Mouse (Mus musculus): ENCODE results near the gene Rec114. TPM values are rescaled to one million over a fixed set of nuclear protein-coding genes. Genes with fewer than 3 reads are reported as not detected.
A peak's percentile ranks its signal among the peaks of the same experiment; 100 is the strongest.

Rec114 gene
- total and polyA plus RNA-seq, 3 experiments: 2.1 TPM; not detected in 2

DNA sequence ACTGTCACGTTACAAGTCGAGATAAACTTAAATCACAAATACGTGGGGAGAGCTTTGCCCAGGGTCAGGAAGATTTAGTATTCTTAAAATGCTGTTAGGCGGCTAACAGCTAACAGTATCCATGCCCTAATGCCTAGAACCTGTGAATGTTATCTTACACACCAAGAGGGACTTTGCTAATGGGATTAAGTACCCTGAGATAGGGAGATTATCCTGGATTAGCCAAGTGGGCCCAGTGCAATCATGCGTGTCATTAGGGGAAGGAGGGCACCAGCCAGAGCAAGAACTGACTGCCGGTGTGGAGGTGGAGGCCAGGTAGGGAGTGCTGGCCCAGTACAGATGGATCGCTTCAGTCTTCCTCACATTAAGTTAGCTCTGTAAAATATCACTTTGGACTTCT, 22.7 kb downstream of the Rec114 start:
- DNase-seq (ENCODE audit: low spot score) (no peak), ATAC-seq (ENCODE audit: extremely low read depth, insufficient number of reproducible peaks, low FRiP score, poor library complexity, severe bottlenecking) (no peak)
- Histone ChIP-seq H3K4me3 (ENCODE audit: low read depth, low read length) (peak overlapping the region; percentile 46; the same call in 1 of the 2 replicates), H3K36me3 (replicated peaks) (no peaks in the 10 kb centered on the region), H3K9me3 (replicated peaks) (peaks cover 4% of the 10 kb centered on the region), H3K4me1 (ENCODE audit: insufficient read depth, low read depth, low read length) (peaks cover 61% of the 10 kb centered on the region), H3K27me3 (ENCODE audit: insufficient read depth, low read length) (no peaks in the 10 kb centered on the region; the same call in 1 of the 2 replicates)
- TF ChIP-seq GATA2 (IDR thresholded peaks at IDR 0.05; ENCODE audit: borderline replicate concordance, low read depth, low read length): no peak
- TF ChIP-seq TAL1 (conservative IDR thresholded peaks at IDR 0.05; ENCODE audit: low read depth, low read length): peak; percentile 40; the same call in 1 of the 2 replicates
- no peak for TF ChIP-seq GATA1 (IDR thresholded peaks at IDR 0.05; ENCODE audit: borderline replicate concordance, low read length)

DNA sequence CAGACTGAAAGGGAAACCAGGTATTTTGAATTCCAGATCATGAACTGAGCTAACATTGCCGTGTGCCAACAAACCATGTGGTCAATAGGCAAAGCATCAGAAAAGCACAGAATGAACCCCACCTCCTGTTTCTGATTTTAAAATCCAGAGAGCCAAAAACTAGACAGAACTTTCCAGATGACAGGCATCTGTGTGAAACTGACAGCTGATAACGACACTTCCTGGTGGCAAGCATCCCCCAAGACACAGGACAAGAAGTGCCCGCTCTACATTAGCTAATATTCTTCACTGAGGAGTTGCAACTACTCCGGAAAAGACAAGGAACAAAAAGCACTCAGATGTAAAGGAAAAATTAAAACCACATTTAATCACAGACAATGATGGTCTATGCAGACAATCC, 23.6 kb downstream of the Rec114 start:
- H3K4me3 ChIP-seq (ENCODE audit: low read depth, low read length): no peak overlapping the region
- H3K36me3 ChIP-seq (replicated peaks): no peaks in the 10 kb centered on the region
- DNase-seq (ENCODE audit: low spot score): no peak
- H3K9me3 ChIP-seq (replicated peaks): no peaks in the 10 kb centered on the region
- no peak for ATAC-seq (ENCODE audit: extremely low read depth, insufficient number of reproducible peaks, low FRiP score, poor library complexity, severe bottlenecking)
- H3K27me3 ChIP-seq (ENCODE audit: insufficient read depth, low read length): no peaks in the 10 kb centered on the region
- TF ChIP-seq GATA1 (IDR thresholded peaks at IDR 0.05; ENCODE audit: borderline replicate concordance, low read length): no peak
- TF ChIP-seq GATA2 (IDR thresholded peaks at IDR 0.05; ENCODE audit: borderline replicate concordance, low read depth, low read length): no peak
- TF ChIP-seq POLR2AphosphoS5 (IDR thresholded peaks at IDR 0.05; ENCODE audit: insufficient replicate concordance, low read depth, low read length): no peak
- TF ChIP-seq TAL1 (conservative IDR thresholded peaks at IDR 0.05; ENCODE audit: low read depth, low read length): no peak
- no peak for TF ChIP-seq CTCF (IDR thresholded peaks at IDR 0.05; ENCODE audit: low read depth, low read length)
- H3K4me1 ChIP-seq (ENCODE audit: insufficient read depth, low read depth, low read length): peaks cover 64% of the 10 kb centered on the region

DNA sequence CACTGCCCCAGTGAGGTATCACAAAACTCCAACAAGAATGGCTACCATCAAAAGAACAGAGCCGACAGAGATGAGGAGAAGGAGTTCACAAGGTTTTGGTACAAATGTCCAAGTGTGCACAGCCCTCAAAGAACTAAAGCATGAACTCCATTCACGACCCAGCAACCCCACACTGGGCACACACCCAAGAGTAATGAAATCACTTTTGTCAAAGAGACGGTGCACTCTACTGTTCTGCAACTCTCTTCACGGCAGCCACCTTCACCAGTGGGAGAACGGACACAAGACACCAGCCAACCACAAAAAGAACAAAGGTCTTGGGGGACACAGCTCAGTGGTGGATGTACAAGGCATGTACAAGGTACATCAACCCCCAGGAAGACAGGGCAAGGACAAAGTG, 24.3 kb downstream of the Rec114 start:
- Histone ChIP-seq H3K9me3 (replicated peaks) (no peaks in the 10 kb centered on the region), H3K4me1 (ENCODE audit: insufficient read depth, low read depth, low read length) (peaks cover 64% of the 10 kb centered on the region), H3K27me3 (ENCODE audit: insufficient read depth, low read length) (no peaks in the 10 kb centered on the region), H3K36me3 (replicated peaks) (no peaks in the 10 kb centered on the region), H3K4me3 (ENCODE audit: low read depth, low read length) (no peak overlapping the region; the same call in 1 of the 2 replicates)
- DNase-seq (ENCODE audit: low spot score): no peak
- ATAC-seq (ENCODE audit: extremely low read depth, insufficient number of reproducible peaks, low FRiP score, poor library complexity, severe bottlenecking): no peak
- TF ChIP-seq TAL1 (conservative IDR thresholded peaks at IDR 0.05; ENCODE audit: low read depth, low read length) (no peak), CTCF (IDR thresholded peaks at IDR 0.05; ENCODE audit: low read depth, low read length) (no peak), GATA2 (IDR thresholded peaks at IDR 0.05; ENCODE audit: borderline replicate concordance, low read depth, low read length) (no peak), GATA1 (IDR thresholded peaks at IDR 0.05; ENCODE audit: borderline replicate concordance, low read length) (no peak), POLR2AphosphoS5 (IDR thresholded peaks at IDR 0.05; ENCODE audit: insufficient replicate concordance, low read depth, low read length) (no peak)

DNA sequence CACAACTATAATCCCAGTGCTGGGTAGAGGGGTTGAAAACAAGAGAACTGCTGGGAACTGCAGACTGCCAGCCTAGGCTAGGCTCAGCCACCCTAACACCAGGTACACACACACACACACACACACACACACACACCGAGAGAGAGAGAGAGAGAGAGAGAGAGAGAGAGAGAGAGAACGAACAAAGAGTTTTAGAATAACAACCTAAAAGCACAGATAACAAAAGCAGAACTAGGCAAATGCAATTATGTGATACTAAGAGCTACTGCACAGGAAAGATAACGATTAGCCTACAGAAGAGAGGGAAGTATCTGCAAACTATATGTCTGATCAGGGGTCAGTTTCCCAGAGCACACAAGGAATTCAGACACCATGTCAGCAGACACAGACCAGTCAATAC, 24.8 kb downstream of the Rec114 start:
- H3K4me3 ChIP-seq (ENCODE audit: low read depth, low read length): no peak overlapping the region
- no peaks in the 10 kb centered on the region for H3K9me3 ChIP-seq (replicated peaks)
- H3K36me3 ChIP-seq (replicated peaks): no peaks in the 10 kb centered on the region
- TF ChIP-seq TAL1 (conservative IDR thresholded peaks at IDR 0.05; ENCODE audit: low read depth, low read length) (peak; percentile 86), GATA2 (IDR thresholded peaks at IDR 0.05; ENCODE audit: borderline replicate concordance, low read depth, low read length) (no peak)
- H3K4me1 ChIP-seq (ENCODE audit: insufficient read depth, low read depth, low read length): peaks cover 64% of the 10 kb centered on the region
- no peaks in the 10 kb centered on the region for H3K27me3 ChIP-seq (ENCODE audit: insufficient read depth, low read length)
- DNase-seq (ENCODE audit: low spot score) (peak; percentile 54), ATAC-seq (ENCODE audit: extremely low read depth, insufficient number of reproducible peaks, low FRiP score, poor library complexity, severe bottlenecking) (peak; percentile 84)

- Histone ChIP-seq H3K27me3 (ENCODE audit: insufficient read depth, low read length) (no peaks in the 10 kb centered on the region), H3K4me1 (ENCODE audit: insufficient read depth, low read depth, low read length) (peaks cover 53% of the 10 kb centered on the region), H3K36me3 (replicated peaks) (no peaks in the 10 kb centered on the region), H3K9me3 (replicated peaks) (no peaks in the 10 kb centered on the region), H3K4me3 (ENCODE audit: low read depth, low read length) (no peak overlapping the region)
- ATAC-seq (ENCODE audit: extremely low read depth, insufficient number of reproducible peaks, low FRiP score, poor library complexity, severe bottlenecking): no peak
- DNase-seq (ENCODE audit: low spot score): no peak
- no peak for TF ChIP-seq GATA1 (IDR thresholded peaks at IDR 0.05; ENCODE audit: borderline replicate concordance, low read length)
- TF ChIP-seq CTCF (IDR thresholded peaks at IDR 0.05; ENCODE audit: low read depth, low read length): no peak
- TF ChIP-seq POLR2AphosphoS5 (IDR thresholded peaks at IDR 0.05; ENCODE audit: insufficient replicate concordance, low read depth, low read length): no peak
- no peak for TF ChIP-seq TAL1 (conservative IDR thresholded peaks at IDR 0.05; ENCODE audit: low read depth, low read length)
- no peak for TF ChIP-seq GATA2 (IDR thresholded peaks at IDR 0.05; ENCODE audit: borderline replicate concordance, low read depth, low read length)
Measured at GRCm38 (mm10) chr9:58716886-58717285, 26.9 kb downstream of the Rec114 start.

DNA sequence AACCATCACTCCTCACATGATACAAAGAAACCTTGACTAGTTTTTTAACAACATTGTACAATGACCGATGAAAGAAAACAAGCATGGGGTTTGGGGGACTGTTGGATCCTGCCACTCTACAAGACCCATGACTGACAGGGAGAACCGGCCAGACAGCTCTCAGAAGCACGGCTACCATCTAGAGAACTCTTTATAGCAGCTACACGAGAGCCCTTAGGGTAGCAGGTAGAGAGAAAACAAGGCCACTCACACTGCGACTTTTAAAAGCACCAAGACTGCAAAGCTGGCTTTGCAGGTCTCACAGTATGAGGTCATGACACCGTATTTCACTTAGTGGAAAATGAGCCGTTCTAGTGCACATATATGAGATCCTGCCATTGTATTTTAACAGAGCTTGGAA, 33.1 kb downstream of the Rec114 start:
- ATAC-seq (ENCODE audit: extremely low read depth, insufficient number of reproducible peaks, low FRiP score, poor library complexity, severe bottlenecking): no peak
- Histone ChIP-seq H3K36me3 (replicated peaks) (no peaks in the 10 kb centered on the region), H3K4me1 (ENCODE audit: insufficient read depth, low read depth, low read length) (peaks cover 3% of the 10 kb centered on the region; the same call in 1 of the 2 replicates), H3K27me3 (ENCODE audit: insufficient read depth, low read length) (peaks cover 15% of the 10 kb centered on the region), H3K4me3 (ENCODE audit: low read depth, low read length) (no peak overlapping the region), H3K9me3 (replicated peaks) (no peaks in the 10 kb centered on the region)
- DNase-seq (ENCODE audit: low spot score): no peak
- no peak for TF ChIP-seq GATA1 (IDR thresholded peaks at IDR 0.05; ENCODE audit: borderline replicate concordance, low read length)
- no peak for TF ChIP-seq TAL1 (conservative IDR thresholded peaks at IDR 0.05; ENCODE audit: low read depth, low read length)

GRCm38 (mm10) chr9:58709939-58710338, 33.8 kb downstream of the Rec114 start:
- H3K4me3 ChIP-seq (ENCODE audit: low read depth, low read length): no peak overlapping the region
- no peaks in the 10 kb centered on the region for H3K9me3 ChIP-seq (replicated peaks)
- DNase-seq (ENCODE audit: low spot score) (peak; percentile 30), ATAC-seq (ENCODE audit: extremely low read depth, insufficient number of reproducible peaks, low FRiP score, poor library complexity, severe bottlenecking) (no peak)
- 0 out of 2 replicates have a peak, but pooled peaks cover 3% of the 10 kb centered on the region for H3K4me1 ChIP-seq (ENCODE audit: insufficient read depth, low read depth, low read length)
- TF ChIP-seq GATA1 (IDR thresholded peaks at IDR 0.05; ENCODE audit: borderline replicate concordance, low read length) (no peak), CTCF (IDR thresholded peaks at IDR 0.05; ENCODE audit: low read depth, low read length) (peak; percentile 58), TAL1 (conservative IDR thresholded peaks at IDR 0.05; ENCODE audit: low read depth, low read length) (no peak), POLR2AphosphoS5 (IDR thresholded peaks at IDR 0.05; ENCODE audit: insufficient replicate concordance, low read depth, low read length) (no peak), GATA2 (IDR thresholded peaks at IDR 0.05; ENCODE audit: borderline replicate concordance, low read depth, low read length) (no peak)
- H3K27me3 ChIP-seq (ENCODE audit: insufficient read depth, low read length): peaks cover 19% of the 10 kb centered on the region
- no peaks in the 10 kb centered on the region for H3K36me3 ChIP-seq (replicated peaks)

Measured in G1E (cell line).